Mouse (Mus musculus) hindbrain, embryonic 10.5 days (tissue): ENCODE results near the gene Rufy4. TPM values are rescaled to one million over a fixed set of nuclear protein-coding genes. Genes with fewer than 3 reads are reported as not detected.

ENCODE experiments used
- DNase-seq: peaks from one replicate; pipeline ENCODE4 v3.0.0-alpha.2; 2017; ENCODE audit warnings: low spot score
- H3K27ac ChIP-seq: fragments of 300-500 bp; sonication (generic); 2 replicates; pipeline ENCODE4 v1.5.1; 2016; ENCODE audit warnings: mild to moderate bottlenecking, moderate library complexity
- H3K27me3 ChIP-seq: fragments of 300-500 bp; sonication (generic); 2 replicates; pipeline ENCODE4 v1.6.1; 2016; ENCODE audit warnings: mild to moderate bottlenecking; ENCODE audit not compliant: poor library complexity, insufficient read depth, severe bottlenecking
- H3K36me3 ChIP-seq: fragments of 300-500 bp; sonication (generic); 2 replicates; pipeline ENCODE4 v1.6.1; 2016; ENCODE audit warnings: mild to moderate bottlenecking, moderate library complexity
- H3K4me1 ChIP-seq: fragments of 300-500 bp; sonication (generic); replicated peaks from 2 replicates; pipeline ENCODE4 v1.6.1; 2016; ENCODE audit warnings: mild to moderate bottlenecking
- H3K4me3 ChIP-seq: fragments of 300-500 bp; sonication (generic); 2 replicates; pipeline ENCODE4 v1.5.1; 2016; ENCODE audit warnings: mild to moderate bottlenecking, moderate library complexity
- H3K9me3 ChIP-seq: fragments of 300-500 bp; sonication (generic); 2 replicates; pipeline ENCODE4 v1.6.1; 2016; ENCODE audit warnings: mild to moderate bottlenecking, moderate library complexity
- WGBS: fragments of 180-500 bp; shearing (Covaris S2); methylation state at CpG from one replicate; pipeline ENCODE4 v1.1.7; 2016; 5-methylcytosine and 5-hydroxymethylcytosine counted together
- polyA plus RNA-seq: library from polyadenylated mRNA; unstranded; fragments of >200 nt; fragmentation: Nextera tagmentation; extraction: Ambion mirVana; gene quantifications from 2 replicates; pipeline ENCODE4 v1.2.1, GENCODE M21; 2016

Rufy4 gene
- polyA plus RNA-seq, 1 experiment from 2014 or later: 0.37 TPM

- no peaks in the 10 kb centered on the region for H3K9me3 ChIP-seq
- peaks cover 85% of the 10 kb centered on the region for H3K4me1 ChIP-seq
- H3K27me3 ChIP-seq: peaks cover 51% of the 10 kb centered on the region
- H3K36me3 ChIP-seq: no peaks in the 10 kb centered on the region
- DNase-seq: no peak
- 50% methylated on average over 10 of the region's 10 CpGs for WGBS
- peak overlapping the region; percentile 78 for H3K27ac ChIP-seq
- H3K4me3 ChIP-seq: 0 out of 2 replicates have a peak overlapping the region, but pooled peaks have one; percentile 4
Measured at GRCm38 (mm10) chr1:74092242-74092641, 33.1 kb upstream of the Rufy4 start.

GRCm38 (mm10) chr1:74093447-74093846 is 31.9 kb upstream of the Rufy4 start:
- Histone ChIP-seq H3K27ac (0 out of 2 replicates have a peak overlapping the region, but pooled peaks have one; percentile 78), H3K4me3 (no peak overlapping the region), H3K4me1 (peaks cover 92% of the 10 kb centered on the region), H3K36me3 (no peaks in the 10 kb centered on the region), H3K27me3 (peaks cover 63% of the 10 kb centered on the region), H3K9me3 (no peaks in the 10 kb centered on the region)
- DNase-seq: no peak
- 78% methylated on average over 5 of the region's 5 CpGs for WGBS

GRCm38 (mm10) chr1:74094497-74095270 is 30.7 kb upstream of the Rufy4 start:
- WGBS: 44% methylated on average over 7 of the region's 7 CpGs
- Histone ChIP-seq H3K4me3 (no peak overlapping the region), H3K9me3 (no peaks in the 10 kb centered on the region), H3K27ac (peak overlapping the region; percentile 75), H3K4me1 (peaks cover 92% of the 10 kb centered on the region), H3K27me3 (peaks cover 72% of the 10 kb centered on the region), H3K36me3 (no peaks in the 10 kb centered on the region)
- DNase-seq: peak; percentile 61

- H3K4me1 ChIP-seq: peaks cover 92% of the 10 kb centered on the region
Measured at GRCm38 (mm10) chr1:74095296-74095695, 30.0 kb upstream of the Rufy4 start.

GRCm38 (mm10) chr1:74095728-74096127 is 29.6 kb upstream of the Rufy4 start:
- Histone ChIP-seq H3K27ac (no peak overlapping the region), H3K9me3 (no peaks in the 10 kb centered on the region), H3K4me1 (peaks cover 92% of the 10 kb centered on the region), H3K36me3 (no peaks in the 10 kb centered on the region), H3K4me3 (no peak overlapping the region), H3K27me3 (peaks cover 76% of the 10 kb centered on the region)
- WGBS: 47% methylated on average over 3 of the region's 3 CpGs
- no peak for DNase-seq

More at GRCm38 (mm10) chr1:74095296-74095695, 30.0 kb upstream of the Rufy4 start:
- Histone ChIP-seq H3K27ac (no peak overlapping the region), H3K9me3 (no peaks in the 10 kb centered on the region), H3K27me3 (peaks cover 74% of the 10 kb centered on the region), H3K4me3 (no peak overlapping the region), H3K36me3 (no peaks in the 10 kb centered on the region)
- WGBS: 37% methylated on average over 6 of the region's 6 CpGs
- DNase-seq: no peak

GRCm38 (mm10) chr1:74098004-74099000 is 27.0 kb upstream of the Rufy4 start:
- peak overlapping the region; percentile 70 for H3K4me3 ChIP-seq
- peak; percentile 76 for DNase-seq
- peak overlapping the region; percentile 92 for H3K27ac ChIP-seq
- H3K27me3 ChIP-seq: peaks cover 75% of the 10 kb centered on the region
- H3K4me1 ChIP-seq: peaks cover 84% of the 10 kb centered on the region
- under 1% methylated on average over 58 of the region's 58 CpGs for WGBS
- H3K36me3 ChIP-seq: no peaks in the 10 kb centered on the region
- H3K9me3 ChIP-seq: no peaks in the 10 kb centered on the region

GRCm38 (mm10) chr1:74099001-74099435 is 26.3 kb upstream of the Rufy4 start:
- Histone ChIP-seq H3K36me3 (no peaks in the 10 kb centered on the region), H3K27me3 (peaks cover 75% of the 10 kb centered on the region), H3K27ac (peak overlapping the region; percentile 92), H3K4me3 (peak overlapping the region; percentile 70), H3K4me1 (peaks cover 88% of the 10 kb centered on the region), H3K9me3 (no peaks in the 10 kb centered on the region)
- peak; percentile 63 for DNase-seq
- WGBS: under 1% methylated on average over 14 of the region's 14 CpGs

GRCm38 (mm10) chr1:74103654-74104353 is 21.5 kb upstream of the Rufy4 start:
- H3K9me3 ChIP-seq: no peaks in the 10 kb centered on the region
- peak overlapping the region; percentile 22 for H3K4me3 ChIP-seq
- peak; percentile 76 for DNase-seq
- H3K27me3 ChIP-seq: peaks cover 48% of the 10 kb centered on the region
- peak overlapping the region; percentile 88 for H3K27ac ChIP-seq
- H3K36me3 ChIP-seq: no peaks in the 10 kb centered on the region
- 10% methylated on average over 6 of the region's 6 CpGs for WGBS
- H3K4me1 ChIP-seq: peaks cover 84% of the 10 kb centered on the region

- no peak for DNase-seq
- no peaks in the 10 kb centered on the region for H3K36me3 ChIP-seq
- 89% methylated on average over 4 of the region's 4 CpGs for WGBS
- H3K27ac ChIP-seq: peak overlapping the region; percentile 88
- peaks cover 40% of the 10 kb centered on the region for H3K27me3 ChIP-seq
- no peak overlapping the region for H3K4me3 ChIP-seq
- H3K4me1 ChIP-seq: peaks cover 84% of the 10 kb centered on the region
- no peaks in the 10 kb centered on the region for H3K9me3 ChIP-seq
Measured at GRCm38 (mm10) chr1:74105660-74106059, 19.7 kb upstream of the Rufy4 start.

GRCm38 (mm10) chr1:74106214-74106613 is 19.1 kb upstream of the Rufy4 start:
- peak overlapping the region; percentile 88 for H3K27ac ChIP-seq
- no peaks in the 10 kb centered on the region for H3K9me3 ChIP-seq
- H3K36me3 ChIP-seq: no peaks in the 10 kb centered on the region
- H3K4me3 ChIP-seq: no peak overlapping the region
- peaks cover 88% of the 10 kb centered on the region for H3K4me1 ChIP-seq
- DNase-seq: no peak
- H3K27me3 ChIP-seq: peaks cover 35% of the 10 kb centered on the region
- 69% methylated on average over 6 of the region's 6 CpGs for WGBS

GRCm38 (mm10) chr1:74107931-74108618 is 17.3 kb upstream of the Rufy4 start:
- no peaks in the 10 kb centered on the region for H3K36me3 ChIP-seq
- H3K4me1 ChIP-seq: peaks cover 92% of the 10 kb centered on the region
- 65% methylated on average over 5 of the region's 5 CpGs for WGBS
- H3K9me3 ChIP-seq: no peaks in the 10 kb centered on the region
- H3K27me3 ChIP-seq: peaks cover 29% of the 10 kb centered on the region
- DNase-seq: no peak
- H3K4me3 ChIP-seq: no peak overlapping the region
- peak overlapping the region; percentile 84 for H3K27ac ChIP-seq

GRCm38 (mm10) chr1:74109670-74110069 is 15.7 kb upstream of the Rufy4 start:
- no peaks in the 10 kb centered on the region for H3K36me3 ChIP-seq
- WGBS: 40% methylated on average over 2 of the region's 2 CpGs
- H3K4me1 ChIP-seq: peaks cover 84% of the 10 kb centered on the region
- no peak overlapping the region for H3K4me3 ChIP-seq
- no peaks in the 10 kb centered on the region for H3K9me3 ChIP-seq
- H3K27ac ChIP-seq: peak overlapping the region; percentile 84
- DNase-seq: no peak
- peaks cover 38% of the 10 kb centered on the region for H3K27me3 ChIP-seq
